Mouse (Mus musculus) stomach, embryonic 16.5 days (tissue): ENCODE measurements at regions not wholly inside any gene's neighbourhood (a gene's known extent, or its start where the extent isn't known, plus 50 kb on each side); places are given as distances from the start of the nearest gene placed in this dataset.

Experiments
- ATAC-seq: fragments of 200-750 bp; cut with Nextera tagmentation; 2 replicates; pipeline ENCODE4 v1.8.0; 2017; ENCODE audit warnings: moderate number of reproducible peaks, moderate TSS enrichment; ENCODE audit not compliant: insufficient read depth, low FRiP score
- H3K27ac ChIP-seq: fragments of 300-500 bp; sonication (generic); 2 replicates; pipeline ENCODE4 v1.5.1; 2014; ENCODE audit warnings: low read length
- H3K27me3 ChIP-seq: fragments of 300-500 bp; sonication (generic); 2 replicates; pipeline ENCODE4 v1.6.1; 2014; ENCODE audit warnings: low read length, control low read depth, mixed read lengths; ENCODE audit not compliant: control insufficient read depth, insufficient read depth
- H3K36me3 ChIP-seq: fragments of 300-500 bp; sonication (generic); 2 replicates; pipeline ENCODE4 v1.6.1; 2014; ENCODE audit warnings: low read length; ENCODE audit not compliant: control insufficient read depth, insufficient read depth
- H3K4me1 ChIP-seq: fragments of 300-500 bp; sonication (generic); 2 replicates; pipeline ENCODE4 v1.6.1; 2014; ENCODE audit warnings: low read length, control low read depth, mixed read lengths; ENCODE audit not compliant: control insufficient read depth, insufficient read depth
- H3K4me2 ChIP-seq: fragments of 300-500 bp; sonication (generic); 2 replicates; pipeline ENCODE4 v1.6.1; 2014; ENCODE audit warnings: low read depth, low read length, mixed read lengths
- H3K4me3 ChIP-seq: fragments of 300-500 bp; sonication (generic); replicated peaks from 2 replicates; pipeline ENCODE4 v1.5.1; 2014; ENCODE audit warnings: mild to moderate bottlenecking, low read length
- H3K9ac ChIP-seq: fragments of 300-500 bp; sonication (generic); 2 replicates; pipeline ENCODE4 v1.6.1; 2014; ENCODE audit warnings: low read length
- H3K9me3 ChIP-seq: fragments of 300-500 bp; sonication (generic); replicated peaks from 2 replicates; pipeline ENCODE4 v1.6.1; 2016; ENCODE audit warnings: low read length, control low read depth; ENCODE audit not compliant: control insufficient read depth
- WGBS: fragments of 180-500 bp; shearing (Covaris S2); extraction: QIAGEN DNeasy Blood & Tissue Kit; methylation state at CpG from one replicate; pipeline ENCODE4 v1.1.7; 2014; 5-methylcytosine and 5-hydroxymethylcytosine counted together

- Histone ChIP-seq H3K4me2 (no peak overlapping the region), H3K36me3 (no peaks in the 10 kb centered on the region), H3K9ac (no peak overlapping the region), H3K27ac (no peak overlapping the region), H3K9me3 (no peaks in the 10 kb centered on the region), H3K27me3 (no peaks in the 10 kb centered on the region), H3K4me3 (no peak overlapping the region), H3K4me1 (no peaks in the 10 kb centered on the region)
- ATAC-seq, result no peak
- 51% methylated on average over 5 of the region's 5 CpGs for WGBS
Observed at GRCm38 (mm10) chr15:51264599-51265163, 2620.0 kb upstream of the Gm7489 start.

GRCm38 (mm10) chr15:51265971-51266370 is 2618.7 kb upstream of the Gm7489 start:
- no peak for ATAC-seq
- Histone ChIP-seq H3K4me2 (no peak overlapping the region), H3K27ac (no peak overlapping the region), H3K9me3 (no peaks in the 10 kb centered on the region), H3K27me3 (no peaks in the 10 kb centered on the region), H3K9ac (no peak overlapping the region), H3K36me3 (no peaks in the 10 kb centered on the region), H3K4me1 (no peaks in the 10 kb centered on the region), H3K4me3 (no peak overlapping the region)
- 63% methylated on average over 1 of the region's 1 CpGs for WGBS

GRCm38 (mm10) chr15:51271632-51272312 is 2612.9 kb upstream of the Gm7489 start:
- Histone ChIP-seq H3K4me3 (no peak overlapping the region), H3K9ac (no peak overlapping the region), H3K4me2 (no peak overlapping the region), H3K27ac (no peak overlapping the region), H3K4me1 (no peaks in the 10 kb centered on the region), H3K27me3 (no peaks in the 10 kb centered on the region), H3K9me3 (no peaks in the 10 kb centered on the region), H3K36me3 (no peaks in the 10 kb centered on the region)
- WGBS, result 82% methylated on average over 9 of the region's 9 CpGs
- ATAC-seq, result no peak

GRCm38 (mm10) chr15:51285334-51285733 is 2599.4 kb upstream of the Gm7489 start:
- 64% methylated on average over 2 of the region's 2 CpGs for WGBS
- Histone ChIP-seq H3K4me1 (no peaks in the 10 kb centered on the region), H3K27me3 (no peaks in the 10 kb centered on the region), H3K4me3 (no peak overlapping the region), H3K9ac (no peak overlapping the region), H3K36me3 (no peaks in the 10 kb centered on the region), H3K4me2 (no peak overlapping the region), H3K27ac (no peak overlapping the region), H3K9me3 (no peaks in the 10 kb centered on the region)
- ATAC-seq, result no peak

GRCm38 (mm10) chr15:51286352-51286751 is 2598.4 kb upstream of the Gm7489 start:
- 62% methylated on average over 3 of the region's 3 CpGs for WGBS
- H3K36me3 ChIP-seq, result no peaks in the 10 kb centered on the region
- no peak for ATAC-seq
- no peaks in the 10 kb centered on the region for H3K4me1 ChIP-seq
- H3K4me2 ChIP-seq, result no peak overlapping the region
- H3K9ac ChIP-seq, result no peak overlapping the region
- H3K27ac ChIP-seq, result no peak overlapping the region
- H3K27me3 ChIP-seq, result no peaks in the 10 kb centered on the region
- no peak overlapping the region for H3K4me3 ChIP-seq
- H3K9me3 ChIP-seq, result no peaks in the 10 kb centered on the region

GRCm38 (mm10) chr15:51288911-51289432 is 2595.7 kb upstream of the Gm7489 start:
- H3K4me3 ChIP-seq, result no peak overlapping the region
- ATAC-seq, result no peak
- no peak overlapping the region for H3K9ac ChIP-seq
- H3K27me3 ChIP-seq, result no peaks in the 10 kb centered on the region
- H3K27ac ChIP-seq, result no peak overlapping the region
- H3K36me3 ChIP-seq, result no peaks in the 10 kb centered on the region
- no peaks in the 10 kb centered on the region for H3K4me1 ChIP-seq
- no peak overlapping the region for H3K4me2 ChIP-seq
- H3K9me3 ChIP-seq, result no peaks in the 10 kb centered on the region
- 61% methylated on average over 9 of the region's 9 CpGs for WGBS

- H3K4me2 ChIP-seq, result peak overlapping the region; percentile 32
Observed at GRCm38 (mm10) chr15:51289916-51290315, 2594.8 kb upstream of the Gm7489 start.

GRCm38 (mm10) chr15:51291183-51291582 is 2593.5 kb upstream of the Gm7489 start:
- no peak overlapping the region for H3K4me2 ChIP-seq
- WGBS, result 93% methylated on average over 6 of the region's 6 CpGs
- H3K4me1 ChIP-seq, result no peaks in the 10 kb centered on the region
- H3K9ac ChIP-seq, result no peak overlapping the region
- H3K4me3 ChIP-seq, result no peak overlapping the region
- no peaks in the 10 kb centered on the region for H3K36me3 ChIP-seq
- H3K27ac ChIP-seq, result no peak overlapping the region
- H3K9me3 ChIP-seq, result no peaks in the 10 kb centered on the region
- no peak for ATAC-seq
- no peaks in the 10 kb centered on the region for H3K27me3 ChIP-seq

More at GRCm38 (mm10) chr15:51289916-51290315, 2594.8 kb upstream of the Gm7489 start:
- no peak for ATAC-seq
- 50% methylated on average over 9 of the region's 9 CpGs for WGBS
- H3K9me3 ChIP-seq, result no peaks in the 10 kb centered on the region
- H3K4me1 ChIP-seq, result no peaks in the 10 kb centered on the region
- H3K9ac ChIP-seq, result no peak overlapping the region
- no peak overlapping the region for H3K4me3 ChIP-seq
- no peaks in the 10 kb centered on the region for H3K27me3 ChIP-seq
- H3K36me3 ChIP-seq, result no peaks in the 10 kb centered on the region
- H3K27ac ChIP-seq, result no peak overlapping the region

- Histone ChIP-seq H3K27ac (no peak overlapping the region), H3K9me3 (no peaks in the 10 kb centered on the region), H3K36me3 (no peaks in the 10 kb centered on the region), H3K4me2 (no peak overlapping the region), H3K27me3 (no peaks in the 10 kb centered on the region), H3K9ac (no peak overlapping the region), H3K4me3 (no peak overlapping the region), H3K4me1 (no peaks in the 10 kb centered on the region)
- ATAC-seq, result no peak
Observed at GRCm38 (mm10) chr15:51296841-51297240, 2587.9 kb upstream of the Gm7489 start.
